Mouse (Mus musculus) G1E (cell line): ENCODE results near the gene Tigd4.

ENCODE experiments used
- CTCF ChIP-seq: IDR thresholded peaks from 2 replicates; pipeline ENCODE4 v1.5.1; 2012; ENCODE audit warnings: low read depth, low read length, inconsistent platforms, mixed read lengths
- GATA1 ChIP-seq: IDR thresholded peaks from 2 replicates; pipeline ENCODE4 v1.6.1; 2012; ENCODE audit warnings: borderline replicate concordance, low read length, inconsistent platforms, mixed read lengths

GRCm38 (mm10) chr3:84638858-84639257 lies 45.5 kb downstream of the Tigd4 start:
- TF ChIP-seq CTCF: no peak
- TF ChIP-seq GATA1: no peak
